Mouse (Mus musculus): ENCODE data around the gene Tmem44.

The Tmem44 gene

GRCm38 (mm10) chr16:30516993-30517392 is 33.6 kb downstream of the Tmem44 start:
- DNase-seq: no peak

DNA sequence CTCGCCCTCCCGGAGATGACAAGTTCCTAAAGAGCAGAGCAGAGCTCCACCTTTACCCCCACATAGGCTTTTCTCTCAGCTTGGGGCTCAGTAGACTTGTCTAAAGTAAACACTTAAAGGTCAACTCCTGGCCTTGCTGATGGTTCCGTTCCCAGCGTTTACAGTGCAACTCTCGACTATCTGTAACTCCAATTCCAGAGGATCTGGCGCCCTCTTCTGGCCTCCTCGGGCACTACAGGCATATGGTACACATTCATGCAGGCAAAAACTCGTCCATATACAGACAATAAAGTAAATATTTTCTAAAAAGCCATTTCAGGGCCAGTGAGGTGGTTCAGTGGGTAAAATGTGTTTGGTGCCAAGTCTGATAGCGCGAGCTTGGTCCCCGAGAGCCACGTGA is 35.2 kb downstream of the Tmem44 start:
- no peak for DNase-seq

DNA sequence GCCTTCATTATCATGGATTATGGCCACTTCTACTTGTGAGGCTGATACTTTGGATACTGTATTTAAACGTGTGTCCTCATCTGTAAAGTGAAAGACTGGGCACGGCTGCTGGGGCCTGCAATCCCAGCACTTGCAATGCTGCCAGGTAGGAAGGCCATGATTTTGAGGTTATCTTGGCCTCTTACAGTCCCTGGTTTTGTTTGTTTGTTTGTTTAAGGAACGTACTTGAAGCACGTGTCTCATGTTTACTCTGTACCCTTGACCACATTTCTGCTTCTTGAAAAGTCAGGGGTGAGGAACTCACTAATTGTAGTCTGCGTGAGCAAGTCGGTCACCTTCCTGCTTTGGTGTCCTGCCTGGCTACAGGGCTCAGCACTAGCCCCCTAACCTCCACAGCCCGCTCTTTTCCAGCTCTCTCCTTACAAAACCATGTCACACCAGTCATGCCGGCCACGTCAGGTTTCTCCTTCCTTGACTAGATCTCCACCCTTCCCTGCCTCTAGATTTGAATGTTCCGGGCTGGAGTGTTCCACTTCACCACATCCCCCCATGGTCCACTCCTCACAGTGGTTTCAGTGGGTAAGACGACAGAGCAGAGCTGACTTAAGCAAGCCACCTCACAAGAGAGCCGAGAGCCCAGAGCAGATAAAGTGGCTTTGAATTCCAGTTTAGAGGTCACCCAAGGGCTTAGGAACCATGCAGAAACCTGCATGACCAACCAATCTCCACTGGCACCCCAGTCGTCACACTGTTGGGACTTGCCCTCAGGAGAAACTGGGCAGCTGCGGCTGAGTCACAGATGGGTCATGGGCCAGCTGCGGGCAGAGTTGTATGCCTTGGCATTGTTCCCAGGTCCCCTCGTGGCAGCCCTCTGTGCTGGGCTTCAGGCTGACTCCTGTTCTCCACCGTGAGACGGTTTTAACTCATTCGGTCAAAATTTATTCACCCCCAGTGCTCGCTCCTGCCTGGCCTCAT is 37.3 kb downstream of the Tmem44 start:
- no peak for DNase-seq

GRCm38 (mm10) chr16:30512375-30513049 is 38.1 kb downstream of the Tmem44 start:
- no peak for DNase-seq

GRCm38 (mm10) chr16:30511563-30512340 is 38.9 kb downstream of the Tmem44 start:
- no peak for DNase-seq

DNA sequence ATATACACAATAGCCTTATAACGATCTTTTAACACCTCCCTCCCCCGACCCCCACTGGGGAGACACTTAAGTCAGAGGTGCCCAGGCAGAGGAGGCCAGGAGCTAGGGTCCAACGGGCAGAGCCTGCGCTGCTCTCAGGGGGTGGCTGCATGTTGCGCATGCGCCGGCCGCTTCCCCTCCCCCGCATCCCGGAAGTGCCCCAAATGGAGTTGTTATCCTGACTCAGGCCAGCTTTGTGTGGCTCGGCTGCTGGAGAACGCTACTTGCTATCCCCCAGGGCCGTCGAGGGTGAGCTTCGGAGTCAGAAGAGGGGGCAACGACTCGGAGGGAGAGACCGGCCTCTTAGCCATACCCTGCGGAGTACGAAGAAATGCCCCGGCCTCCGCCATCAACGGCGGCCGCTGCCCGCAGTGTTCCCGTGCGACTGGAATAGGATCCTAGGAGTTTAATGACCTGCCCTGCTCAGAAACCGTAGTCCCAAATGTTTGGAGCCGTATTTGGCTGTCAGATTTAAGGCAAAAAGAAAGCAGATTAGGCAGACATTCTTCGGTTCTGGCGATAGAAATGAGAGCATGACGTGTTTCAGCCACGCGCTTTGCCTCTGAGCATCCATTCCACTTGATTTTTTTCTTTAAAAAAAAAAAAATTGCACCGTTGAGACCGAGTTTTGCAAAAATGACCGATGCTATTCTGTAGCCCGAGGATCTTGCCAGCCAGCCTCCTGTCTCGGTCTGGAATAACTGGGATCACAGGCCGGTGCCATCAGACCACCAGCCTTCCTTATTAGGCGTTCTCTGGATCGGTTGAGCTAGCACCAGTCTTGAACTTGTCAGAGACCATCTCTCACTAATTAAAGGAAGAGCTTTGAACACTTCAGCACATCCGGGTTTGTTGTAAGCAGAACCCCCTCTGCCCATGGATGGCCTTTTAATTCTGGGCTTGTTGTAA is 39.9 kb downstream of the Tmem44 start:
- peak; percentile 79 to 84 for DNase-seq

DNA sequence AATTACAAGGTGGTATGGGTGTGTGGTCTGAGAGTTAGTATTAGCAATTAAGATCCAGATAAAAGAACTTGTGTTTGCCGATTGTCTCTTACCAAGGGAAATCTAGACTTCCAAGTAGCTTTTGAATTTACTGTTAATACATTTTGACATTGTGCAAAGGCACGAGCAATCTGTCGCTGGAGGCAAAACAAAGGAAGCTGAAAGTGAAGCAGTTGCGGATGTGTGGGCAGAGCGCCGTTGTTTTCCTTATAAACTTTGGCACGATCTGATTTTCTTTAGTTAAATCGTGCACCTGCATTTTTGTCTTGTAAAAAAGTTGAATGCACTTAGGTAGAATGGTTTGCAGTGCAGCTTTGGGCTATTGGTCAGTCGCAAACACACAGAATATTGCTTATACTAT is 40.6 kb downstream of the Tmem44 start:
- no peak for DNase-seq

- DNase-seq: no peak
Observed at GRCm38 (mm10) chr16:30509340-30509739, 41.3 kb downstream of the Tmem44 start.

DNA sequence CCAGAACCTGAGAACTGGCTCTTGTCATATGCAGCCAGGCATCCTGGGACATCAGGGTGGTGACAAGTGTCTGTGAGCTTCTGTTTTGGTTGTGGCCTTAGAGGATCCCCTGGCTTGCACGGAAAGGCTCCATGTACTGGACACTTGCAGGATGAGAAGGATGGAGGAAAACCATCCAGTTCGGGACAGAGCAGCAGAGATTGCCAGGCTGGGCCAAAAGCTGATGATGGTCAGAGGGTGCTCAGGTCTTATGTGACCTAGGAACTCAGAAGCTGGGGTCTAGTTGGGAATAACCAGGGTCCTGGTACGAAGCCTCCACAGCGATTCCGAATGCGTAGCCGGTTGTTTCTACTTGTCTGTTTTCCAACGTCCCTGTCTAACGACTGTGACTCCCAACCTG is 41.9 kb downstream of the Tmem44 start:
- DNase-seq: no peak

- DNase-seq: no peak
Observed at GRCm38 (mm10) chr16:30507120-30507519, 43.5 kb downstream of the Tmem44 start.

DNA sequence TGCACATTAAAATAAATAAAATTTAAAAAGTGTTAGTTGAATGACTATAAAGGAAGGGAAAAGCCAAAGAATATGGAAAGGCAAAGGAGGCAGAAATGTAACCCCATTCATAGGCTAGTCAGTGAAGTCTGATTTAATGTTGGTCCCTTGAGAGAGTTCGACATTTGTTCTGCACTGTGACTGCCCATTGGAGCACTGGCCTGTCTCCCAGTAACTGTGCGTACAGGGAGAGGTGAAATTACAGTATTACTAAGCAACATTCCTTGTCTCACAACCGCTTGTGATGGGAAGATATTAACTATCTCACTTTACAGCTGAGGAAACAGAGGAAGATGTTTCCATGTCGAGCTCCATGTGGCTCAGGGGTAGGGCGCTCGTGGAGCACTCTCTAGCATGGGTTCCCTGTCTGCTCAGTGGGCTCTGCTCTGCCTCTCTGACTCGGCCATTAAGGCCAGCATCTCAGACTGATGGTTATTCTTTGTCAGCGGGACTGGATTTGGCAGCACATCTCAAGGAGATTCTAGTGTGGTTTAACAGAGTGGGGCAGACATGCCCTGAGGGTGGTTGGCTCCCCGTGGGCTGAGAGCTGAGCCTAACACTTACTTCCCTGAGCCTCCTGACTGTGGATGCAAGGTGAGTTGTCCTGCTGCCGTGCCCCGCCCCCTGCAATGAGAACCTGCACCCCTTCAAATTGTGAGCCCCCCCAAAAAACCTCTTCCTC is 45.2 kb downstream of the Tmem44 start:
- no peak for DNase-seq

- DNase-seq: no peak
Observed at GRCm38 (mm10) chr16:30504856-30505255, 45.8 kb downstream of the Tmem44 start.

- DNase-seq: no peak
Observed at GRCm38 (mm10) chr16:30503958-30504357, 46.7 kb downstream of the Tmem44 start.

- DNase-seq: no peak
Observed at GRCm38 (mm10) chr16:30502221-30502891, 48.3 kb downstream of the Tmem44 start.

GRCm38 (mm10) chr16:30501621-30502020 is 49.0 kb downstream of the Tmem44 start:
- no peak for DNase-seq

GRCm38 (mm10) chr16:30500223-30500622 is 50.4 kb downstream of the Tmem44 start:
- DNase-seq: no peak

GRCm38 (mm10) chr16:30499126-30499857 is 51.4 kb downstream of the Tmem44 start:
- DNase-seq: no peak

- no peak for DNase-seq
Observed at GRCm38 (mm10) chr16:30497307-30497706, 53.3 kb downstream of the Tmem44 start.

DNA sequence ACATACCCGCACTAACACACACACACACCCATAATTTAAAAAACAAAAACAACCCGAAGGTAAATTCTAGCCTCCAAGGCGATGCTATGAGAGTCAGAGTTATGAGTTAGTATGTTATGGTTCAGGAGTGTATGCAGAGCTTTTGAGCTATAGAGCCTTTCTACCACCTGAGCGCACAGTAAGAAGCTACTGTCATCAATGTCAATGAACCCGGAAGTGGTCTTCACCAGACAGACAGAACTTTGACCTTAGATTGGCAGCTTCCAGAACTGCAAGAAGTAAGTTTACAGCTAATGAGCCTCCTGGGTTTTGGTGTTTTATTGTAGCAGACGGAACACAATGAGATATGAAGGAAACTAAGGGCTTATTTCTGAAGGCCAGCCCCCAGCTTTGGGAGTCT is 55.8 kb downstream of the Tmem44 start:
- no peak for DNase-seq

DNA sequence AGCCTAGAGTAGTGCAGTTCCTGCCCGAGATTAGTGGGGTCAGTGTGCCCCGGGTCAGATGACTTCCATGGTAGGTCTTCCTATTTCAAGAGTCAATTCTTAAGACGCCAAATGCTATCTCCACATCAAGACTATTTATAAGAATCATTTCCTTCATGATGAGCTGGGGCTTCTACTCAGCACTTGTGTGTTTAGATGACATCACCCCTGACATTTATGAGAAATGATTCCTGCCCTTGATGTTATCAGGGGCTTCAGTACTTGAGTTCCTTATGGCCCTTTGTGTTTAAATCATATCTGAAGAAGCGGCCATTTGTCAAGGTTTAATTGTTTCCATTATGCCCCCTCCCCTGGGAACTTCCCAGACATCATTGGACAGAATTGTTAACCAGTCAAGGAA is 58.9 kb downstream of the Tmem44 start:
- DNase-seq: no peak
